Mouse (Mus musculus): ENCODE measurements at regions not wholly inside any gene's neighbourhood (a gene's known extent, or its start where the extent isn't known, plus 50 kb on each side); places are given as distances from the start of the nearest gene placed in this dataset.

DNA sequence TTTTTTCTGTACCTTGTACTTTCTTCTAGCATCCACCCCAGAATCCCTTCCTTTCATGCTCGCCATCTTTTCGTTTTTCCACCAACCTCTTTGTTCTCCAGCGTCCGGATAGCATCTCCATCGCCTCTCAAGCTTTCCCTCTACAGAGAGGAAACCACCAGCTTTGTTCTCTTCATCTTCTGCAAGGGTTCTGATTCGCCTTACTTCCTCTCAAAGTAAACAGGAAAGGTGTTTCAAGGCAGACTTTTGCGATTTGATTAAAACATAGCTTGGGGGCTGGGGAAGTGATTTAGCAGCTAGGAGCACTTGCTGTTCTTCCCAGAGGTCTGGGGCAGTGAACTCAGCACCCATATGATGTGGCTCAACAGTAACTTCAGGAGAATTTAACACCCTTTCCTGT, 71.4 kb downstream of the Emp1 start:
- no peak for DNase-seq

DNA sequence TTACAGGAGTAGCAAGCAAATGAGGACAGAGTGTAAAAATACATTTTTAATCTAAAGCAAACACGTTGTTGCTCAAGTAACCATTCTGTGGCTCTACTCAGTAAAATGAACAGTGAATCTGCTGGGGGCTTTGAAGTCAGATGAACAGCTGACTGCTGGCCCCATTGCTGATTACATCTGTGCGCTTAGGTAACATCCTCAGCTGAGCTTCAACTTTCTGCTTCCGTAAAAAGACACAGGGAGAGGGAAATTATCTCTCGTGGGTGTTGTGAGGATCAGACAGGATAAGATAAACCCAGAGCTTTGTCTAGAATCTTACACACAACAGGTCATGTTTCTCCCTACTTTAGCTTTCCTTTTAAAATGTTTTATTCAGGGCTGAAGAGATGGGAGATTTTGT, 74.0 kb downstream of the Emp1 start:
- no peak for DNase-seq

DNA sequence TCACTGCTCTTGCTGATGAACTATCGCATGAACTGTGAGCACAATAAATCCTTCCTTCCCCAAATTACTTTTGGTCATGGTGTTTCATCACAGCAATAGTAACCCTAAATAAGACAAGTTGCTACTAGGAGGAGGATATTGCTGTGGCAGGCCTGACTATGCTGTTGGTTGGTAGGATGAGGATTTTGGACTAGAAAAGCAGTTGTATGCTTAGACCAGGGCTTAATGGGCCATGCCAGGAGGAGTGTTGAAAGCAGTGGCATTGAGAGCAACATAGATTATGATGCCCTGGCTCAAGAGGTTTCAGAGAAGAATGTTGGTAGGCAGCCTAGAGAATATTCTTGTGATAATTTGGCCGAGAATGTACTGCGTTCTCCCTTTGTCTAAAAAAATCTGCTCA, 75.9 kb downstream of the Emp1 start:
- DNase-seq, result no peak

DNA sequence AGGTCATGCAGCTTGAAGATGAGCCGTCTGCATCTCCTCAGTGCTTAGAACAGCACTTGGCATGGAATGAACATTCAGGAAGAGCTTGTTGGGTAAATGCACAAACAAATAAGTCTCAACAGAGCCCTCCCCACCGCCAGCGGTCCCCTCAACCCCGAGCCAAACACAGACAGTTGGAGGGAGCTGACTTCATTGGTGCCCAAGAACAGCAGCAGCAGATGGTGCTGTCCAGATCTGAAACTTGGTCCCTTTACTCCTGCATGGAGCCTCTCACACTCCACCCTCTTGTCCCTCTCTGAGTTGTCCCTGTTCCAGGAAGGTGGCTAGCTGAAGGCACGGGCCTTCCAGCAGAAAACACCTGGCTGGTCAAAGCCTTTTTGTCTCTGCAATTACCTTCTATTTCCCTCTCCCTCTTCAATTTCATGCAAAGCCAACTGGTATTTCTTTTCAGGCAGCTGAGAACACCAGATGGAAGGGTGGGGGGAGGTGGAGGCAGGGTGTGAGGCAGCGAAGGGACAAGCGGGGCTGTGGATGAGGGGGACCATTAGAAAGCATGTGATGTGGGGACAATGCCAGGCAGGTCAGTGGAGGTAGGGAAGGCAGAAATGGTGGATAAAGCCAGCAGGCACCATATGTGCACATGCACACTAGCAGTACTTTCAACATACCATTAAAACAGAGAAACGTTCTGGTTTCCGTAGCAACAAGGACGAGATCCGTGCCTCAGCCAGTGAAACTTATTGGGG, 79.0 kb downstream of the Emp1 start:
- no peak for DNase-seq

DNA sequence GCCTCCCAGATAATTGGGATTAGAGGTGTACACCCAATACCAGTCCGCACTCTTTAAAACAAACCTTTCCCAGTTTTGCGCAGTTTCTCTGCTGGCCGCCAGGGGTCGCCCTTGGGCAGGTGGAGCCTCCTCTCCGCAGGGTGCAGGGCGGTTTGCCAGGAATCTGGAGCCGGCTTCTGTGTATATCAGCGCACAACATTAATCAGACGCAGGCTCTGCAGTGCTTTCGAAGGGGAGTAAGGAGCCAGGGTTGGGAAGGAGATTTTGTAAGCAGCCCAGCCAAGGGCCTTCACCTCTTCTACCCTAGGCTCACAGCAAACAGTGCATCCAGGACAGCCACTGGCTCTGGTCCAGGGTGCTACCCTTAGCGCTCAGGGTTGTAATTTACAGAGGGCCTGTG, 82.3 kb downstream of the Emp1 start:
- DNase-seq, result peak; percentile 94

DNA sequence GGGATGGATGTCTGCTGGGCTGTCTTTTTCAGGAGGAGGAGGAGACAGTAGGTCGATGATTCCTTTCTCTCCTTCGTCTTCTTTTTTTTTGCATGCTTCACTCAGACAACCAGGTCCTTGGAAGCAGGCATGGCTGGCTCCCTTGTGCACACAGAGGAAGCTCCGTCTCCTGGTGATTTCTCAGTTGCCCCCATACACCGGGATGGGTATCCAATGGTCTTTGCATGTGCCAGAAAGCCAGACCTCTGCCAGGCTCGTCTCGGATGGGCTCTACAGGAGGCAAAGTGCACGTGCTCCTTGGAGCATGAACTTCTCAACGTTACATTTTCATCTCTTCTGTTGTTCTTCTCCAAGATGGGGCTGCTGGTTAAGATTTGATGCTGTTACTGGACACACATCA, 82.7 kb downstream of the Emp1 start:
- DNase-seq, result no peak

DNA sequence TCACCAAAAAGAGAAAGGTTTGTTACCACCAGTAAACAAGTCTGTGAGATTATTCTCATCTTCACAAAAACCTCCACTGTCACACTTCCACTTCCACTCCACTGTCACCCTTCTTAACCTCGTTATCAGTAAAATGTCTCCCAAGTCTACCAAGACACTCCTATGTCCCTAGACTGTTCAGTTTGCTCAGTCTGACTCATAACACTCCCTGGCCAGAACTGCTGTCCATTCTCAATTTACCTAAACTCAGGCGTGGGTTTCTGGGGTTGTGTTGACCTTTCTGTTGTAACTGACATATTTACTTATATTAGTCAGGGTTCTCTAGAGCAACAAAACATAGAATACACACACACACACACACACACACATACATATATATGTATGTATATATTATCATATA, 85.5 kb downstream of the Emp1 start:
- DNase-seq, result no peak

DNA sequence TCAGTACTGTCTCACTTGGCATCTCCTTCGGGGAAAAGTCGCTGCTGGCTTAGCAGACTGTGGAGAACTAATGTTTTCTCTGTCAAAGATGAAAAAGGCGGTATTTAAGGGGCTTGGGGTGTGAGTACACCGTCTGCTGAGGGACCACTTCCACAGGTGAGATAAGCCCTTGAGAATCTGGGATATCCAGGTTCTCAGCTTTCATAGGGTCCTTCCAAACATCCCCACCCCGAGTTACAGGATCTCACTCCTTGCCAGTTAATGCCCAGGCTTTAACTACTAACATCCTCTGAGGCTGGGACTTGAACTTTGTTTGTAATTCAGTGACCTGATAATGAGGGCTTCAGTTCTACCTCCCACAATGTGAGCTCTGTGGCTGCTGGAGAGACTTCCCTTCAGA, 86.9 kb downstream of the Emp1 start:
- no peak for DNase-seq

DNA sequence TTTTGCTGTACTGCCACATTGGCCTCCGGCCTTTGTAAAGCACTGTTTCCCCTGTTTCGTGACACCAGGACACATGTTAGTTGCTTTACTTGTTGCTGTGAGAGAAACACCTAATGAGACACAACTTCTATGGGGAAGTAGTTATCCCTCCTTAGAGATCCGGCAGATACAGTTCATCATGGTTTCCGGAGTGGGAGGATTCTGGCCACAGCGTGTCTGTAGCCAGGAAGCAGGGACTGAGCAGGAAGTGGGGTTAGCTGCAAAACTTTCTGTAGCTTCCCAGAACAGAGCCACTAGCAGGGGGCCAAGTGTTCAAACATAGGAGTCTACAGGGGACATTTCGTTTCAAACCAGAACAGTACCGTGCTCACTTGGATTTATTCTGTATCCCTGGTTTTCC, 88.2 kb downstream of the Emp1 start:
- DNase-seq, result no peak

DNA sequence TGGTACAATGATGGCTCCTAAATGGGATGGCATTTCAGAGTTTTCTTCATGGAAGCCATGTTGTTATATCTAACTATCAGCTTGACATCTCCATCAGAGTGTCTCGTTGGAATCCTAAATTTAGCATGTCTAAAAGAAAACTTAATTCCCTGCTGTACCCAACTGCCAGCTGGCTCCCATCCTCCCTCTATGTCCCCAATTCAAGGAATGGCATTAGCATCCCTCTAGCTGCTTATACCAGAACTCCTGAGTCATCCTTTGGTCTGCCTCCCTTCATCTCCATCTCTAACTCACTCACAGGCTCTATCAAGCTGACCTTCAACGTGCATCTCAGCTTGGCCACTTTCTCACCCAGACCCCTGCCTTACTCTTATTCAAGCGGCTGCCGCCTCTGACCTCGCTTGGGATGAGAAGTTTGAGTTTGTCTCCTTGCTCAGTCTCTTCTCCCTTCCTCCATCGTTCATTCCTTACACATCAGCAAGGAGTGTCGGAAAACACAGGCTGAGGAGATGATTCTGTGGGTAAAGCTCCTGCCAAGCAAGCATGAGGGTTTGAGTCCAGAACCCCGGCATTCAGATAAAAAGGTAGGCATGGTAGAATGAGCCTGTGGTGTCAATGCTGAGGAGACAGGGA, 88.9 kb downstream of the Emp1 start:
- DNase-seq, result no peak

DNA sequence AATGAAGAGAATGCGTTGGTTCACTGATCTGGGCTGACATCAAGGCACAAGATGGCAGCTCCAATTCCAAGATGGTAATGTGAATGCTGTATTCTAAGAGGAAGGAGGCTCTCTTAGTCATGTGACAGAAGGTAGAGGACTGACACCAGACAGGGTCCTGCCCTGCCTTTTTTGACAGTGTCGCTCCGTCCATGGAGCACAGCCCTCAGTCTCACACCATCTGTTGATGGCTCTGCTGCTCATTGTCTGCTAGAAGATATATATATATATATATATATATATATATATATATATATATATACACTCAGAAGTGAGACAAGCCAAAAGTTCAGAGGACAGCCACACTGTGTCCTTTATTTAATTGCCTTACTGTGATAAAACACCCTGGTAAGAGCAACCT, 90.7 kb downstream of the Emp1 start:
- DNase-seq, result no peak

DNA sequence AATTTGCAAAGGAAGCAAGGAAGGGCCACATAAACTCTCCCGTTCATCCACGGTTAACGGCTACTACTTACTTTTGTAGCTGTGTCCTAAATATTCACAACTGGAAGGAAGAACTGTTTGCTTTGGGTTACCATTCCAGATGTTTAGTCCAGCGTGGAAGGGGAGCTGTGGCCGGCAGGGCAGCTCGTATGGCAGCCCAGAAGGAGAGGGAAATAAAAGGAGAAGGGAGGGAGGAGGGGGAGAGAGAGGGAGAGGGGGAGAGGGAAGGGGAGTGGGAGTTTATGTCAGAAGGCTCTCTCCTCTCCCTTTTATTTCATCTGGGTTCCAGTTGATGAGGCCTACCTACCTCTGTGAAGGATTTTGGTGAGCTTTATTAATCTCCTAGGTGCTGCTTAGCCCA, 110.2 kb downstream of the Emp1 start:
- no peak for DNase-seq

DNA sequence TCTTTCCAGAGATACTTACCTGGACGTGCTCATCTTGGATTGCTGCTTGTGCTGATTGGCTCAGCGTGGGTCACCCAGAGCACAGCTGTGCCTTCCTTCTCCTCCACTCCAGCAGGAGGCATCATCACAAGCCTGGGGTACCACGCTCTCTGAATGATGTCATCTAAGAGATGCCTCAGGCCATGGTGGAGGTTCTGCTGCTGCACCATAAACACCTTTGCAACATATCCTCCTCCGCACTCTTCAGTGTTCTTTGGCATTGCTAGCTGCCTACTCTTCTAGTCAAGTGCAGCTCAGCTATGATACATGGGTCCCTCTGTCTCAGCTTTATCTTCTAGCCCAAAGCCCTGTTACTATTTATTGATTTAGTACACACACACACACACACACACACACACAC, 110.8 kb downstream of the Emp1 start:
- no peak for DNase-seq

DNA sequence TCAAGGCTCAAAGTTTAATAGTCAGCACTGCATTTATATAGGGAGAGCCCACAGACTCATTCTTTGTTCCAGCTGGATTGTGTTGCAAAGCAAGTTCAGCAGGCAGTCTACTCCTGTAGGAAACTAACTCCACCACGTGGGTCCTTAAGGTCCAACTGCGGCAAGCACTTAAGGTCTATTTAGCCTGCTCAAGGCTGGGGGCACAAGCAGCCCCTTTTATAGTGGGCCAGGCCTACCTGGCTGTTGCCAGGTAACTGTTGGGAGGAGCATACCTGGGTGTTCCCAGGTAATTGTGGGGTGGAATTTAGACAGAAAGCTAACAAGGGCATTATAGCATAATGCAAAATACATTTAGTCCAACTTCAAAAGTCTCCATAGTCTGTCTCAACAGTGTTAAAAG, 126.5 kb downstream of the Emp1 start:
- no peak for DNase-seq

DNA sequence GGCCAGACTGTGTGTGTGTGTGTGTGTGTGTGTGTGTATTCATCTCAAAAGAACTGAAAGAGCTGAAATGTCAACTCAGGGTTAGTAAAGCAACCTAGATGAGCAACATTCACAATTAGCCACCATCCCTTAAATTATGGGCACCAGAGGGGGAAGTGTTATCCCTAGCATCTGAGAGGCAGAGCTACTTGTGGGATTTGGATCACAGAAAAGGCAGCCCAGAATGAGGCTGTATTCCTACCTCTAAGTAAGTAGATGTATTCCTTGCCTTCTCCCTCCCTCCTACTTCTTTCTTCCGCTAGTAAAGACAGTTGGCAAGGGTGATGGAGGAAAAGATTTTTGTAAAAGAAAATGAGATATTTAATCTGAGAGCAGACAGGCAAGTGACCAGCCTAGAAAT, 131.6 kb downstream of the Emp1 start:
- DNase-seq, result no peak

DNA sequence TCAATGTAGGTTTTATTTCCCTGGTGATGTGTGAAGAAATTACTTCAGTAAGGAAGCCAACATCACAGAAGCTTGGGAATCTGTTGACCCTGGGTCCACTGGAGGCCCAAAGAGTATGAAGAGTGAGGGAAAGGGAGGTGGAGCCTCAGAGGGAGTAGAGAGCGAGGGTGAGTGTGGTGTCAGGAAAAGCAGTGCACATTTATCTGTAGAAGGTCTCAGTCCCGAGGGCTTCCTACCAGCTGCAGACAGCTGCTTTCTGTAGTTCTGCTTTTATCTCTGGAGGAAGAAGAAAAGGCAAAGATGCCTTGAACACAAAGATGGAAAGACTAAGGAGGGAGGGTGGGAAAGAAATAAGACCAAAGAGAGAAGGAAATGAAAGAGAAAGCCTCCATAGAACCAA, 133.5 kb downstream of the Emp1 start:
- DNase-seq, result no peak

DNA sequence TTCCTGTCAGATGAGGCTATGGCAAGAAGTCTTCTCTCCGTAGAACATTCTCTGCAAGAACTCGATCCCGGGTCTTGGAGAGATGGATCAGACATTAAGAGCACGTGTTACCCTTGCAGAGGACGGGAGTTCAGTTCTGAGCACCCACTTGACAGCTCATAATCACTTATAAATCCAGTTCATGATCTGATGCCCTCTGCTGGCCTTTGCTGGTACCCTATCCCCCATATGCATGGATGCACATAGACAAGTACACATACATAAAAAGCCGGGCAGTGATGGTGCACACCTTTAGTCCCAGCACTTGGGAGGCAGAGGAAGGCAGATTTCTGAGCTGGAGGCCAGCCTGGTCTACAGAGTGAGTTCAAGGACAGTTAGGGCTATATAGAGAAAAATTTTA, 136.2 kb downstream of the Emp1 start:
- DNase-seq, result no peak

DNA sequence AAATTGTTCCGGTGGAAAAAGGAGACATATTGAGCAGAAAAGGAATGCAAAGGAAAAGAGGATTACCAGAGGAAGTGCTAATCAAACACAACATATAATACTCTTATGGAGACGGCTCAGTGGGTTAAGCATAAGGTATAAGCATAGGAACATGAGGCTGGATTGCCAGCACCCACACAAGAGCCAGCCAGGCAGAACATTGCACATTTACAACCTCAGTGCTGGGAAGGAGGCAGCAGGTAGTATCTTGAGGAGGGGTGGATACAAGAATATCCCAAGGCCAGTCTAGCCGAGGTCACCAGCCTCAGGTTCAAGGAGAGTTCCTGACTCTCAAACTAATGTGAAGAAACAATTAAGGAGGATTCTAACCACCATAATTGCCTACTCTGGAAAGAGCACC, 138.0 kb downstream of the Emp1 start:
- no peak for DNase-seq

DNA sequence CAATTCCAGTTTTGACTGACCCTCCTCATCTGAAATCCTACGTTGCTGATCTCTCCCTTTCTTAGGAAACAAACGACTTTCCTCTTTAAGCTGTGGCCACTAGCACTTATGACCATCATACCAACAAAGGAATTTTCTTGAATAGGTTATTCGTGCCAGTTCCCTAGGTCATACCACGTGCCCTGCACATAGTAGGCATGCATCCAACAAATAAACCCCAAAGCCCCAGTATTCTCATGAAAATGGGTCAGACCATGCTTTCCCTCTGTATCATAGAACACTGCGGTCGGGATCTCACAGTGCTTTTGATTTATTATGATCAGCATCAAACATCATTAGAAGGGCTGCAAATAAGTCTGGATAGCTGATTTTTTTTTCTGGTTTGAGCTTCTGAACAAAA, 139.4 kb downstream of the Emp1 start:
- no peak for DNase-seq

DNA sequence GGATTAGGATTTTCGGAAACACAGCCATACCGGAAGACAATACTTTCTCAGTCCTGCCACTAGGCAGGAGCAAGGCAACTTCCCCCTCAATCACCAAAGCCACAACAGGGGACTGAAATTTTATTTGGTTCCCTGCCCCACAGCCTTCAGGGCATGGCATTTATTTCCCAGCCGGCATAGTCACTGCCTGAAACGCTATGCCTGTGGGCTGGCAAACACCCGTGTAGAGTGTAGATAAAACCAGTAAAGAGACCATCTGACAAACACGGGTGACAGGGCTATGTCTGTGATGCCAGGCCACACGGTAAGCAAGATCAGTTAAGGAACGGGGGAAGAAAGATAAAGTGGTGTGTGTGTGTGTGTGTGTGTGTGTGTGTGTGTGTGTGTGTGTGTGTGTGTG, 140.1 kb downstream of the Emp1 start:
- no peak for DNase-seq

DNA sequence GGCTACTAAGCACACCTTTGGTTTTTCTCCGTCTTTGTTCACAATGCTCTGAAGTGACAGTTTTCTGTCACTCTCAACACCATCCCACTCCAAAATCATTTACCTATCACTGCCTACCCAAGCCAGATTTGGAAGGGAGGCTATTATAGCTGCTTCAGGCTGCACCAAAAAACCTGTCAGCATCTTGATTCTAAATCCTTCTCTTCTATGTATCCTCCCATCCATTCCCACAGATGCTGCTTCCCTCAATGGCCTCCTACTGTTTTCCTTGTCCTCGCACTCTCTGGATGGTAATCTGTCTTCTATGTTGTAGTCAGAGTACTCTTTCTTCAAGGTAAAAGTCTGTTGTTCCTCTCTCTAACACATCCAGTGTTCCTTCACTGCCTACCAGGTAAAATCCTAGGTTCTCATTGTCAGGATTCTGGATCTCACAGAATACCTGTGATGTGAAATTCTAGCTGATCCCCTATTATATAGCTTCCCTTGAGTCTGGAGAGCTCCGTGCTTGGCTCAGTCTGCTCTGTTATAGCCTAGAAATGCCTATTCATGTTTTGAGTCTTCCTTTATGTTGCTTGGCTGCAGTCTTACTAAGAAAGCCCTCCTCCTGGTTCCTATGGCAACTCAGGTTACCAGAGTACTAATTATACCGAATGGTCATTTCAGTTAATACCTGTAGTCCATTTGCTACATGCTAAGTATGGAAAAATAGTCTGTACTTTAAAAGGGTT, 156.5 kb downstream of the Emp1 start:
- DNase-seq, result no peak

DNA sequence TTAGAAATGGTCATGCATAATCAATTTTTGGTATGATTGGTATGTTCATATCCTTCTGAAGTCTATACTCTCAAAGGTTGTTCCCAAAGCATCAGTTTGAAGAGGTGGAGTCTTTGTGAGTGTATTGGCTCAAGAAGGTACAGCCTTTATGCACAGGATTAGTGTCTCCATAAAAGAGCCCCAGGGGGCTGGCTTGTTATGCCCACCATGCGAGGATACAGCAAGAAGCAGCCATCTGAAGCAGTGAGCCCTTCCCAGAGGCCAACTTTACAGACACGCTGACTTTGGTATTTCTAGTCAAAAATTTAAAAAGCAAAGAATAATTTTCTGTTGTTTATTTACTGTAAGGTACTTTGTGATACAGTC, 157.1 kb downstream of the Emp1 start:
- DNase-seq, result no peak

DNA sequence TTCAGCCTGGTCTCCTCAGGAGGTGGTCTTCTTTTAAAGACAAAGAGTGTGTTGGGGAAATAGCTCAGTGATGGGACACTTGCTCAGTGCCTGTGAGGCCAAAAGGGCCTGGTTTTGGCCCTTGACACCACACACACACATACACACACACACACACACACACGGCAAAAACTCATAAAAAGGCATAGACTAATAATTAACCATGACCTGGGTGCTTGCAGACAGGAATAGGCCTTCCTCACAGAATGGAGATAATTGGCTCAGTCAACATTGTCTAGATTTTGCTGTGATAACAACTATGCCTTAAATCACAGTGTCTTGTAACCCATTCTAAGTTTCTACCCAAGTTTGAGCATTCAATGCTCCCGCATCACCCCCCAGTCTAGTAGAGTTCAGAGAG, 158.5 kb downstream of the Emp1 start:
- no peak for DNase-seq

DNA sequence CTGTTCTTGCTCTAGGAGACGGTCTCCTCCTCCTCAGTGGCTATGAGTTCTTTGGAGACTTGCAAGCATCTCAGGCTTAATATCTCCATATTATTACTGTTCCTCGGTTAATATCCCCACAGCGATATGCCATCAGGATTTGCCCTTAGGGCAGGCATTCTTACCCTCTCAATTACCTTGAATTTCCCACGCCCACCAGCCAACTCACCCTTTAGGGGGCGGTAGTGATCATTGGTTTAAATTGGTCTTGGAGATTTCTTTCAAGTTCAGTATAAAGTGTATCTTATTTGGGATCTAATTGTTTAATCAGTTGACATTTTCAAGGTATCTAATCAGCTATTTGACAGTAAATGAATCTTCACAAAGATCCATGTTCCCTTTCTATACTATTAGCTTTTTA, 162.5 kb downstream of the Emp1 start:
- no peak for DNase-seq
